Mouse (Mus musculus) thymus, postnatal 10 days (tissue): ENCODE results near the gene Rhbg.

Experiments
- DNase-seq, 2 experiments: peaks; one replicate each; pipeline ENCODE4 v3.0.0; 2021; ENCODE audit warnings: low spot score in 2 of 2

Rhbg gene

GRCm38 (mm10) chr3:88229526-88229925 is 25.0 kb downstream of the Rhbg start:
- DNase-seq, result no peak

GRCm38 (mm10) chr3:88228906-88229305 is 25.6 kb downstream of the Rhbg start:
- no peak for DNase-seq

- no peak for DNase-seq
These were observed 26.5 kb downstream of the Rhbg start for GRCm38 (mm10) chr3:88227976-88228375.

GRCm38 (mm10) chr3:88227260-88227659 is 27.2 kb downstream of the Rhbg start:
- no peak for DNase-seq

- DNase-seq, result no peak
These were observed 28.2 kb downstream of the Rhbg start for GRCm38 (mm10) chr3:88226101-88226845.

- DNase-seq, result no peak
These were observed 29.6 kb downstream of the Rhbg start for GRCm38 (mm10) chr3:88224929-88225328.

GRCm38 (mm10) chr3:88222446-88222845 is 32.1 kb downstream of the Rhbg start:
- DNase-seq, result no peak

GRCm38 (mm10) chr3:88221519-88222390 is 32.8 kb downstream of the Rhbg start:
- DNase-seq, result no peak

GRCm38 (mm10) chr3:88220842-88221241 is 33.7 kb downstream of the Rhbg start:
- peak in 1 of 2 experiments; percentile 69 for DNase-seq

- DNase-seq, result no peak
These were observed 34.6 kb downstream of the Rhbg start for GRCm38 (mm10) chr3:88219940-88220339.

- DNase-seq, result no peak
These were observed 36.8 kb downstream of the Rhbg start for GRCm38 (mm10) chr3:88217679-88218078.

GRCm38 (mm10) chr3:88216534-88217326 is 37.8 kb downstream of the Rhbg start:
- DNase-seq, result no peak

- DNase-seq, result no peak
These were observed 38.4 kb downstream of the Rhbg start for GRCm38 (mm10) chr3:88216116-88216515.

- no peak for DNase-seq
These were observed 38.9 kb downstream of the Rhbg start for GRCm38 (mm10) chr3:88215553-88216004.

GRCm38 (mm10) chr3:88214971-88215552 is 39.4 kb downstream of the Rhbg start:
- DNase-seq, result no peak

- DNase-seq, result no peak
These were observed 40.1 kb downstream of the Rhbg start for GRCm38 (mm10) chr3:88214197-88214938.

GRCm38 (mm10) chr3:88213019-88213418 is 41.5 kb downstream of the Rhbg start:
- no peak for DNase-seq

- no peak for DNase-seq
These were observed 42.2 kb downstream of the Rhbg start for GRCm38 (mm10) chr3:88212356-88212755.

- no peak for DNase-seq
These were observed 43.6 kb downstream of the Rhbg start for GRCm38 (mm10) chr3:88210918-88211317.

GRCm38 (mm10) chr3:88210121-88210520 is 44.4 kb downstream of the Rhbg start:
- no peak for DNase-seq

- no peak for DNase-seq
These were observed 45.2 kb downstream of the Rhbg start for GRCm38 (mm10) chr3:88209306-88209705.
